Mouse (Mus musculus) spleen, adult 2 months (tissue): ENCODE results near the gene Dnttip1. TPM values are rescaled to one million over a fixed set of nuclear protein-coding genes. Genes with fewer than 3 reads are reported as not detected.
A peak's percentile ranks its signal among the peaks of the same experiment; 100 is the strongest.

ENCODE experiments used
- DNase-seq, 2 experiments: peaks; one replicate each; pipeline versions ENCODE4 v3.0.0 to v3.0.0-alpha.2; 2012 to 2021; ENCODE audit warnings: low spot score in 2 of 2, low read depth in 1 of 2
- H3K27ac ChIP-seq: fragments of 200-500 bp; 2 replicates; pipeline ENCODE4 v1.5.1; 2012; ENCODE audit warnings: low read length, inconsistent platforms; ENCODE audit not compliant: insufficient read depth
- H3K27me3 ChIP-seq: fragments of 200-500 bp; 2 replicates; pipeline ENCODE4 v1.6.1; 2012; ENCODE audit warnings: mild to moderate bottlenecking, moderate library complexity, low read length, inconsistent platforms; ENCODE audit not compliant: control insufficient read depth, insufficient read depth
- H3K36me3 ChIP-seq: fragments of 200-500 bp; 2 replicates; pipeline ENCODE4 v1.6.1; 2012; ENCODE audit warnings: mild to moderate bottlenecking, low read length, inconsistent platforms; ENCODE audit not compliant: control insufficient read depth, insufficient read depth
- H3K4me1 ChIP-seq: fragments of 200-500 bp; 2 replicates; pipeline ENCODE4 v1.6.1; 2011; ENCODE audit warnings: inconsistent platforms; ENCODE audit not compliant: control insufficient read depth, insufficient read depth, insufficient read length
- H3K4me3 ChIP-seq: fragments of 200-500 bp; 2 replicates; pipeline ENCODE4 v1.5.1; 2011; ENCODE audit warnings: mild to moderate bottlenecking, inconsistent platforms; ENCODE audit not compliant: insufficient read depth, insufficient read length; ENCODE audit errors: extremely low read depth
- CTCF ChIP-seq: fragments of 200-500 bp; IDR thresholded peaks from 2 replicates; pipeline ENCODE4 v1.5.1; 2011; ENCODE audit warnings: mild to moderate bottlenecking, inconsistent platforms; ENCODE audit not compliant: insufficient read depth, insufficient read length, insufficient replicate concordance; ENCODE audit errors: extremely low read depth
- POLR2A ChIP-seq: fragments of 200-500 bp; IDR thresholded peaks from 2 replicates; pipeline ENCODE4 v1.6.1; 2011; ENCODE audit warnings: low read depth, low read length, inconsistent platforms
- WGBS: fragments of 180-500 bp; shearing (Covaris S2); methylation state at CpG from one replicate; pipeline ENCODE4 v1.1.7; 2018; 5-methylcytosine and 5-hydroxymethylcytosine counted together
- polyA plus RNA-seq: library from polyadenylated mRNA; depleted of rRNA; stranded (reverse); fragments of >200 nt; gene quantifications from 2 replicates; pipeline ENCODE4 v1.2.3, GENCODE M21; 2012

The Dnttip1 gene
- polyA plus RNA-seq, 1 experiment, result 38.9 TPM

- TF ChIP-seq POLR2A (no peak), CTCF (no peak)
- Histone ChIP-seq H3K27ac (no peak overlapping the region), H3K4me1 (no peaks in the 10 kb centered on the region), H3K4me3 (no peak overlapping the region), H3K27me3 (no peaks in the 10 kb centered on the region), H3K36me3 (peaks cover 49% of the 10 kb centered on the region)
- 36% methylated on average over 11 of the region's 11 CpGs for WGBS
- no peak for DNase-seq
Observed at GRCm38 (mm10) chr2:164754105-164754504, 8.3 kb downstream of the Dnttip1 start.

- Histone ChIP-seq H3K27me3 (no peaks in the 10 kb centered on the region), H3K27ac (no peak overlapping the region), H3K4me1 (no peaks in the 10 kb centered on the region), H3K4me3 (no peak overlapping the region), H3K36me3 (peaks cover 50% of the 10 kb centered on the region)
- no peak for TF ChIP-seq POLR2A
- TF ChIP-seq CTCF, result no peak
- no peak for DNase-seq
- 80% methylated on average over 2 of the region's 2 CpGs for WGBS
Observed at GRCm38 (mm10) chr2:164754800-164755199, 9.0 kb downstream of the Dnttip1 start.

GRCm38 (mm10) chr2:164757841-164758240, 12.1 kb downstream of the Dnttip1 start:
- Histone ChIP-seq H3K27me3 (no peaks in the 10 kb centered on the region), H3K36me3 (peaks cover 43% of the 10 kb centered on the region), H3K4me1 (no peaks in the 10 kb centered on the region), H3K27ac (no peak overlapping the region), H3K4me3 (no peak overlapping the region)
- no peak for DNase-seq
- WGBS, result 95% methylated on average over 11 of the region's 11 CpGs
- no peak for TF ChIP-seq CTCF
- TF ChIP-seq POLR2A, result no peak

- Histone ChIP-seq H3K4me3 (no peak overlapping the region), H3K27ac (no peak overlapping the region), H3K27me3 (no peaks in the 10 kb centered on the region), H3K4me1 (no peaks in the 10 kb centered on the region), H3K36me3 (peaks cover 40% of the 10 kb centered on the region)
- 94% methylated on average over 1 of the region's 1 CpGs for WGBS
- TF ChIP-seq CTCF, result no peak
- TF ChIP-seq POLR2A, result no peak
- no peak for DNase-seq
Observed at GRCm38 (mm10) chr2:164758692-164759091, 12.9 kb downstream of the Dnttip1 start.

- TF ChIP-seq POLR2A (no peak), CTCF (no peak)
- no peaks in the 10 kb centered on the region for H3K27me3 ChIP-seq
- 58% methylated on average over 4 of the region's 4 CpGs for WGBS
- H3K27ac ChIP-seq, result peak overlapping the region; percentile 1; the same call in 1 of the 2 replicates
- H3K4me1 ChIP-seq, result no peaks in the 10 kb centered on the region
- H3K4me3 ChIP-seq, result no peak overlapping the region
- no peak for DNase-seq
- peaks cover 34% of the 10 kb centered on the region for H3K36me3 ChIP-seq
Observed at GRCm38 (mm10) chr2:164760059-164760833, 14.5 kb downstream of the Dnttip1 start.

- Histone ChIP-seq H3K4me1 (no peaks in the 10 kb centered on the region), H3K27me3 (no peaks in the 10 kb centered on the region), H3K27ac (no peak overlapping the region; the same call in 1 of the 2 replicates), H3K4me3 (no peak overlapping the region), H3K36me3 (peaks cover 28% of the 10 kb centered on the region)
- TF ChIP-seq CTCF (no peak), POLR2A (no peak)
- WGBS, result 92% methylated on average over 2 of the region's 2 CpGs
- no peak for DNase-seq
Observed at GRCm38 (mm10) chr2:164761502-164761901, 15.7 kb downstream of the Dnttip1 start.

- 93% methylated on average over 4 of the region's 4 CpGs for WGBS
- H3K4me3 ChIP-seq, result no peak overlapping the region
- peaks cover 27% of the 10 kb centered on the region for H3K36me3 ChIP-seq
- no peaks in the 10 kb centered on the region for H3K27me3 ChIP-seq
- no peak for DNase-seq
- no peaks in the 10 kb centered on the region for H3K4me1 ChIP-seq
- no peak for TF ChIP-seq POLR2A
- TF ChIP-seq CTCF, result no peak
- no peak overlapping the region; the same call in 1 of the 2 replicates for H3K27ac ChIP-seq
Observed at GRCm38 (mm10) chr2:164761971-164762370, 16.2 kb downstream of the Dnttip1 start.
